Mouse (Mus musculus) Muller cell, postnatal 12 days (primary cell): ENCODE measurements around the gene Stkld1.

Experiments used
- DNase-seq: peaks from one replicate; pipeline ENCODE4 v3.0.0-alpha.2; 2015; ENCODE audit errors: inconsistent ontology term

Stkld1 gene

GRCm38 (mm10) chr2:26915927-26916728 lies 17.7 kb upstream of the Stkld1 start, which contains the start of the genes Surf2 and Surf1:
Gene Surf2, plus strand, starts transcription at chr2:26916367.
Gene Surf1, minus strand, starts transcription at chr2:26916530.
- DNase-seq = peak; percentile 86

GRCm38 (mm10) chr2:26916738-26917137 lies 17.1 kb upstream of the Stkld1 start:
- DNase-seq = no peak

DNA sequence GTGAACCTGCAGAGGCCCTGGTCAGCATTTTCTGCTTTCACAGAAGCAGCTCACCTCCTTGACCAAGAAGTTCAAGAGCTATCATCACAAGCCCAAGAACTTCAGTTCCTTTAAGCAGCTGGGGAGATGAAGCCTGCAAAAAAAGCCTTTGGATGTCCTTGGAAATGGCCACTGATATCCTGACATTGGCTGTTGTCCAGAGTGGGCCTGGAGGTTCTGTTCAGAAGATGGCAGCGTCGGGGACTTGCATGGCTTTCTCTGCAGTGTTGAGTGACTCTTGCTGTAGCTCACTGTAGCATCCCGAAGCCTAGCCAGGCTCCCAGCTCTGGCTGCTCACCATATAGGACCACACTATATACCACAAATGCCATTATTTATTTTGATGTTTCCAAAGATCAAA lies 14.2 kb upstream of the Stkld1 start:
- no peak for DNase-seq

- DNase-seq = no peak
Observed at GRCm38 (mm10) chr2:26920190-26920855, 13.5 kb upstream of the Stkld1 start.

DNA sequence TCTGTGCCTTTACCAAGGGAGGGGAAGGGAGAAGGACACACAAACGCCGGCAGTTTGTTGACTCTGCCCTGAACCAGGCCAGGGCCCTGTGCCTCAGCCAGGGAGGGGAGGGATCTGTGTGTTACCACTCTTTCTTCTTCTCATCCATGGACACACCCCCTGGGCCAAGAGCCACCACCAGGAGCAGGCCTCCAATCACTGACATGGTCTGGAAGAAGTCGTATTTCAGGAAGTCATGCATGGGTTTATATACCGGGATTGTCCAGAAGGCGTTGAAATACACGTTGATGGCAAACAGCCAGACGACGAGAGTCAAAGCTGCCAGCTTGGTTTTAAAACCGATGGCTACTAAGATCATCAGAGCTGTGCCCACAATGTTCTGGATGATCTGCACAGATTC lies 12.1 kb upstream of the Stkld1 start:
- DNase-seq = no peak

GRCm38 (mm10) chr2:26927745-26928476 lies 5.9 kb upstream of the Stkld1 start:
- DNase-seq = no peak

GRCm38 (mm10) chr2:26930390-26930789 lies 3.5 kb upstream of the Stkld1 start:
- no peak for DNase-seq

GRCm38 (mm10) chr2:26932473-26933303 lies 1.2 kb upstream of the Stkld1 start:
- DNase-seq = peak; percentile 45

- DNase-seq = no peak
Observed at GRCm38 (mm10) chr2:26935286-26935685, 1.4 kb downstream of the Stkld1 start.

DNA sequence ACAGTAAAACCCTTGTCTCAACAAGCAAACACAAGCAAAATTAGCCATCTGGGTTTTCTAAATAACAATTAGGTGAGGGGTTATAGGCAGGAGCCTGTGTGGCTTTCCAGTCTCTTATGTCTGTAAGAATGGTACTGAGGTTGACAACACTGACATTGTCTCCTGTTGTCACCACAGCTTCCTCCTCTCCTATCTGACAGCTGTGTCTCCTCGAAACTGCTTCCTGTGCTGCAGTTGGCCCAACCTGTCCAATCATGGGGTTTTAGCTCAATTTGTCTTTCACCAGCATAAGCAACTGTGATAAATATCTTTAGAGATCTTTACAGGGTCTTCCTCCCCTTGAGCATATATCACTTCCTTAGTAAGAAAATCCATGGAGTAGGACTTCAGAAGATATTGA lies 2.6 kb downstream of the Stkld1 start:
- no peak for DNase-seq

GRCm38 (mm10) chr2:26941539-26941938 lies 7.7 kb downstream of the Stkld1 start:
- no peak for DNase-seq

DNA sequence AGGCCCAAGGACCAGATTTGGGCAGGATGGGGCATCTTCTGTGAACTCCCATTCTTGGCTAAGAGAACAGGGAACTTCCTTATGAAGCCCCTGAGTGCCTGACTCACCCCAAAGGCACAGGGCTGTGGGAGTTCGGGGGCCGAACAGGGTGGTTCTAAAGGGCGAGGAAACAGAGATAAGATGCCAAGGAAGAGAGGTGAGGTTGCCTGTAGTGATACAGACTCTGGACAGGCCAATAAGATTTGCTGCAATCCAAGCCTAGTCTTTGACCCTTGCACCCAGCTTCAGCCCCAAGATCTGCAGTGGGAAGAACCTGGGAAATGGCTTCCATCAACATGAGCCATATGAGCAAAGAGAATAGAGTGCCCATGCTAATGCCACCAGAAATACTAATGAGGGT lies 9.4 kb downstream of the Stkld1 start:
- no peak for DNase-seq

DNA sequence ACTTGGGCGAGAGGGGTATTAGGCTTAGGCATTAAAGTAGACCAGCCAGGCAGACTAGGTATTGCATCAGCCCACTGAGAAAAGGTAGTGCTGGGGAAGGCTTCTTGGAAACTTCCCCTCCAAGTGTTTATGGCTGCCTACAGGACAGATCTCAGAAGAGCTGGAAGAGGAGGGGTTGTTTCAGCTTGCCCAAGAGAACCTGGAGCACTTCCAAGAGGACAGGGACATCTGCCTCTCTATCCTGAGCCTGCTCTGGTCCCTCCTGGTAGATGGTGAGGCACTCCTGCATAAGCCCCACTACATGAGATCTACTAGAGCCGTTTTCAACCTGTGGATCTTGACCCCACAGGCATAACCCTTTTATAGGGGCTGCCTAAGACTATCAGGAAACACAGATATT lies 16.6 kb downstream of the Stkld1 start:
- DNase-seq = no peak

GRCm38 (mm10) chr2:26951346-26951905 lies 17.6 kb downstream of the Stkld1 start:
- DNase-seq = no peak

- no peak for DNase-seq
Observed at GRCm38 (mm10) chr2:26952193-26952592, 18.3 kb downstream of the Stkld1 start.

GRCm38 (mm10) chr2:26952866-26953265 lies 19.0 kb downstream of the Stkld1 start:
- DNase-seq = no peak

- DNase-seq = no peak
Observed at GRCm38 (mm10) chr2:26954735-26955395, 21.0 kb downstream of the Stkld1 start.

DNA sequence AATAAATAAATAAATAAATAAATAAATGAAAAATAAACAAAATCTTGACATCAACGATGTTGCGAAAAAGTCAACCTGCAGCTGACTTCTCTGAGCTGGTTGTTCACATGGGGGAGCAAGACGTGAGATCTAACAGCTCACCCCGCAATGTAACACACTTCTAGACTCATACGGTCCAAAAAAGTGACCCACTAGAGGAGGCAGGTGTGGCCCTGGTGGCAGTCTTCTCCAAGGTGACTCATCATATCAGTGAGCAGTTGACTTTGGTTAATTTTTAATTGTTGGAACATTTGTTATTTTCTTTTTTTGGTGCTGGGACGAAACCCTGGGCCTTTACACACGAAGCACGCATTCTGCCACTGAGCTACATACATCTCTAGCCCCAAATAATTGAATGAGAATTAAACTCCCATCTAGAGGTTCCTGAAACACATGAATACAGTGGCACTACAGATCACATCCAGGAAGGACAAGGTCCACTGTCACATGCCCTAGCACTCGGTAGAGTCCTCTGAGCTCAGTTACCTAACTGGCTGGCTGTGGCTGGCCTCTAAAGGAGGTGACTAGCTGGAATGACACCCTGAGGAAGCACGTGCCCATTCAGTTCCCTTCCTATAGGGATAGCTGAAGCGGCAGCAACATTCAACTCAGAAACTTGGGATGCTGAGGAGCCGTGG lies 23.1 kb downstream of the Stkld1 start:
- no peak for DNase-seq

GRCm38 (mm10) chr2:26957488-26957859 lies 23.6 kb downstream of the Stkld1 start:
- DNase-seq = no peak

DNA sequence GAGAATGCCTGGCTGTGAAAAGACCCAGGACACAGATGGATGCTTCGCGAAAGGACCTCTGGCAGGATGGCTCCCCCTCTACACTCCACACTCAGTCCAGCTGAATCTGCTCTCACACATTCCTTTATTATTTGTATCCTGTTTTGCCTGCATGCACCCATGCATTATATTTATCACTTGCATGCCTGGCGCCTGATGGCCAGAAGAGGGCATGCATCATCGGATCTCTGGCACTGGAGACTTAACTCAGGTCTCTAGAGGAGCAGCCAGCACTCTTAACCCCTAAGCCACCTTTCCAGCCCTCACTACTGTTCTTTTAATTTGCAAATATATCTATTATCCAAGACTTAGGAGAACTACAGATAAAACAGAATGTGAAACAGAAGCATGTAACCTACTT lies 26.9 kb downstream of the Stkld1 start:
- no peak for DNase-seq
